Mouse (Mus musculus) Patski (cell line): ENCODE data around the gene Hesx1. TPM values are rescaled to one million over a fixed set of nuclear protein-coding genes. Genes with fewer than 3 reads are reported as not detected.

ENCODE experiments used
- ATAC-seq: fragments of 100-300 bp; one replicate; pipeline ENCODE4 v1.8.0; 2021
- CTCF ChIA-PET: fragments of 350-600 bp; sonication (Branson Sonifier 250); formaldehyde crosslinking; loops from one replicate; lab custom pipeline; 2022; ENCODE audit warnings: inconsistent platforms; lab: Charles Lee
- POLR2A ChIA-PET: fragments of 350-600 bp; sonication (Branson Sonifier 250); formaldehyde crosslinking; loops from one replicate; lab custom pipeline; 2022; ENCODE audit warnings: antibody characterized with exemption, inconsistent platforms; lab: Charles Lee
- DNase-seq: peaks from one replicate; pipeline ENCODE4 v3.0.0-alpha.2; 2011; ENCODE audit warnings: low read depth, low spot score
- H3K27me3 ChIP-seq: fragments of 371-371 bp; one replicate; pipeline ENCODE4 v1.5.1; 2021
- CTCF ChIP-seq: fragments of 100-300 bp; IDR thresholded peaks from one replicate; pipeline ENCODE4 v1.5.1; 2021
- in situ Hi-C: fragments of 300-500 bp; cut with MboI; formaldehyde crosslinking; loops from 3 replicates; pipeline ENCODE4 v1.11.1; 2018; ENCODE audit warnings: low pct_unique_long_range_greater_than_20kb, mixed read lengths
- polyA plus RNA-seq: library from polyadenylated mRNA; unstranded; gene quantifications from one replicate; pipeline ENCODE4 v1.2.3, GENCODE M21; 2021

Gene Hesx1
- polyA plus RNA-seq, 1 experiment from 2014 or later: not detected

DNA sequence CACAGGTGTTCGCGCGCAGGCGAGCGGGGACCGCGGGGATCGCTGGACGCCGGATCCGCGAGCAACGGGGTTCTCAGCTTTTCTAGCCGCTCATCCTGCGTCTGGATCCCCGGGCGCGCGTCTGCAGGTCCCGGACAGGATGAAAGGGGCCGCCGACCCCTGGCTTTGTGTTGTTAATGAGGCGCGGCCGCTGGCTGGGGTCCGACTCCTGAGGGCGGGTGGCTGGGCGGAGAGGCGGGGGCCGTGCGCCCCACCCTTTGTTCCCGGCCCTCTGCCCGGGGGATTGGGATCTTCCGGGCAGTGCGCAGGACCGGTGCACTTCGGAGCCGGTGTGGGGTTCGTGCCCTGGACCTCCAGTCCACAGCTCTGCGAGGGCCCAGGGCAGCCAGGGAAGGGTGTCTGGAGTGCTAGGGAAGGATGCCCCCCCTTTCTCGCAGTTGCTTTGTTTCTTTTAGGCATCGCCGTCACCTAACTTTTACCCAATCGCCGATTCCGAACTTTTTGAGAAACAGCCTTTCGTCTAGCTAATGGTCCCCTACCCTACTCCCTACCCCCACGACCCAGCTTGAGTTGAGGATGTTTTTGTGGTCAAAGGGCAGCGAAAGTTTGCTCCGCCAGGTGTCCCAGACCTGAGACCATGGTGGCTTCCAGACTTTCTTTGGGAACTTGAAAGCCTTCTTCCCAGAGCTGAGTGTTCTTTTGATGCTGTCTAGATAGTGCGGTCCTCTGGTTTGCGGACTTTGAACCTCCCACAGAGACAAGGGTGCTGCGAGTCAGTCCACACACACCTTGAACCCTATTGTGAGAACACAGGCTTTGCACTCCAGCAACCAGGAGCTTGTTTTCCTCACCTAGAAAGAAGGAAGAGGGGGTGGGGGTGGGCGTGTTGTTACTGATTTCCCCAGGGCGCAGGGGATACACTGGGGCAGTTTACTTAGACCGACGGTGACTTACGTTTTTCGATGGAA is 45.3 kb downstream of the Hesx1 start:
- CTCF ChIA-PET: interaction anchor here (0.9 to 1.8 kb wide), 6 partner anchors 8 to 62 kb away, joined by 3 to 6 read pairs (median 4); no protein-coding TSS in a partner anchor
- H3K27me3 ChIP-seq: no peaks in the 10 kb centered on the region
- ATAC-seq (peak; percentile 56), DNase-seq (no peak)
- no peak for TF ChIP-seq CTCF
- in situ Hi-C loops: loop anchor here (5.0 kb wide), 1 partner anchor 58 kb away; no protein-coding TSS in a partner anchor
- POLR2A ChIA-PET: interaction anchor here (0.7 kb wide), 1 partner anchor 15 kb away, joined by 3 read pairs; no protein-coding TSS in a partner anchor

DNA sequence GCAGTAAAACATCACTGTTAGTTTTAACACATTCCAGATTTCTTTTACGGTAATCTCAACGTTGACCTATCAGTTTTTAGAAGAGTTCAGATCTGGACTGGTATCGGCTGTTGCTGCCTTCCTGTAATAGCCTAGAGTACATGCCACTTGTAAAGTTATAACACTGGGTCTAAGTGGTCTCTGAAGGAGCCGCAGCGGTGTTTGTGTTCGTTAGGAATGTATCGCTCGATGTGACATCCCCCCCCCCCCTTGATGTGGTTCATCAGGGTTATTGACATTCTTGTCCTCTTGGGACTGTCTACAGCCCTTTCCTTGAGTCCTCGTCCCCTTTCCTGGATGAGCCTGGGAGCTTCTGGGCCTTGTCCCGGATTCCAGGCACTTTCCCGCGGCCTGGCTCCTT is 46.2 kb downstream of the Hesx1 start:
- CTCF ChIA-PET: interaction anchor here (1.4 to 1.8 kb wide), 3 partner anchors 9 to 56 kb away, joined by 4 to 6 read pairs (median 4); no protein-coding TSS in a partner anchor
- in situ Hi-C loops: no loop called here
- no peak for TF ChIP-seq CTCF
- POLR2A ChIA-PET: no interaction called here
- no peak for ATAC-seq
- no peaks in the 10 kb centered on the region for H3K27me3 ChIP-seq
- DNase-seq: no peak

DNA sequence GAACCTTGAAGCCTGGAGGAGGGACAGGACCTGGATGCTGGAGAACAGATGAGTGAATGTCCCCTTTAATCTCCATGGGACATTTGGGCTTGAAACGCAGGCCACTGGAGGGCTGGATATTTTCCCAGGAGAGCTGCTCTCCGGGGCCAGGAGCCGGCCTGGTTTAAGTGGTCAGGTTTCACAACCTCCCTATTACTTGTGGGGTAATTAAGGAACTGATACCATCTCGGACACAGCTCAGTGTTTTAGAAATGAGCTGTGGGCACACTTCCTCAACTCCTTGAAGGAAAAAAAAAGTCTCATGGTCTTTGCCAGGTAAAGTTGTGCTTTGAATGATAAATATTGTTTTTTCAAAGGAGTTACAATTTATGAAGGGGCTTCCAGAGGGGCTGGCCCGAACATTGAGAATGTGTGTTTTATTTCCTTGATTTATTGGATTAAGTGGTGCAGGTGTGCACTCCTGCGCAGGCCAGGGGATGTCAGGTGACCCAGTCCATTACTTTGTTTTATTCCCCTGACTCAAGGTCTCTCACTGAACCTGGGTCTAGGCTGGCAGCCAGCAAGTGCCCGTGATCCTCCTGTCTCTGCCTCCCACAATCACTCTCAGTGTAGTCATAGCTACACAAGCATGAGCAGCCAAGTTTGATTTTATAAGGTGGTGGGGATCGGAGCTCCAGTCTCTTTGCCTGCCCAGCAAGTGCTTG is 48.2 kb downstream of the Hesx1 start:
- ATAC-seq (no peak), DNase-seq (no peak)
- POLR2A ChIA-PET: no interaction called here
- in situ Hi-C loops: no loop called here
- no peaks in the 10 kb centered on the region for H3K27me3 ChIP-seq
- no peak for TF ChIP-seq CTCF
- CTCF ChIA-PET: interaction anchor here (2.7 to 3.0 kb wide), 2 partner anchors 12 to 55 kb away, joined by 8 to 11 read pairs; no protein-coding TSS in a partner anchor

DNA sequence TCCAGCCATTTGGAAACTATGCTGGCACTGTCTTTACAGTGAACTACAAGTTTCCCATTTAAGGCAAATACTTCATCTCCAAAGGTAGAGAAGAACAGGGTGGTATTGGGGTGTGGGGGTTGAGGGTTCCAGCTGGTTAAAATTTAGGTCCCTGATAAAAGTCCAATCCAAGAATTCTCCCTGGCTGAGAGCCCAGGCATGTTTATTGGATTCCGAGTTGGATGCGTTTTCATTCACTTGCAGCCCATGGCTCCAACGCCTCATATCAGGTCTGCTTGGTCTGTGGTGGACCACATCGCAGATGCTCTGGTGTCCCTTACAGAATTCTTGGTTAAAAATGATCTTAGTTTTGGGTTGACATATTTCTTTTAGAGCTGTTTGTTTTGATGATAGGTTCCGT is 49.2 kb downstream of the Hesx1 start:
- ATAC-seq: no peak
- in situ Hi-C loops: no loop called here
- ChIA-PET POLR2A (no interaction called here), CTCF (interaction anchor here (2.7 to 3.0 kb wide), 2 partner anchors 13 to 54 kb away, joined by 8 to 11 read pairs; no protein-coding TSS in a partner anchor)
- no peak for TF ChIP-seq CTCF
- DNase-seq: no peak
- H3K27me3 ChIP-seq: no peaks in the 10 kb centered on the region

DNA sequence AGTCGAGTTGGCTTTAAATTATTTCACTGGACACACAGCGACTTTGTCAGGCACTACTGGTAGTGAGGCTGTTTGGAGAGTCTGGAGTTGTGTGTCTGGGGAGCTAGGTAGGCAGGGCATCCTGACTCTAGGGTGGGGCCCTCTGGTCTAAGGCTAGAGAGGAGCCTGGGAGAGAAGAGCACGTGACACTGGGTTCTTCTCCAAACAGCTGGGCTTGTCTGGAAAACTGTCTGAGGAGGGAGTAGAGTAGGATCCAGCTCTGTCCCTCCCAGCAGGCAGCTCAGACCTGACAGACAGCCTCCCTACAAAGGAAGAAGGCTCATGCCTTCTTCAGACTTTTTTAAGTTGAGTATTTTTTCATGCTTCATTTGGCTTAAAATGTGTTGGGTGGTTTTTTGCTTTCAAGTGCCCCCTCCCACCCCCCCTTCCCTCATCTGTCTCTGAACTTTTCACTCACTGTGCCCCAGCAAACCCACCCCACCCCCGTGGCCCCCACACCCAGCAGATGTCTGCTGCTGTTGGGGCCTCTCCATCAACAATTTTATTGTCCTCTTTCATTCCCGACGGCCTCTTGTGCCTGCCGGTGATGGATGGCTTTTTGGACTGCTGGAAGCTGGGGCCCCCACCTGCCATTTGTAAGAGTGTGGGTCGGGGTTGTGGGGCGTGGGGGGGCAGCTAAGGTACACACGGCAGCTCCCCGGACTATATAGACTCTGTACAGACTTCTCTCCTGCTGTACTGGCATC is 50.2 kb downstream of the Hesx1 start:
- ChIA-PET CTCF (interaction anchor here (0.8 to 3.0 kb wide), 6 partner anchors 9 to 53 kb away, joined by 3 to 11 read pairs (median 5); no protein-coding TSS in a partner anchor), POLR2A (interaction anchor here (0.8 kb wide), 1 partner anchor 152 kb away, joined by 5 read pairs; no protein-coding TSS in a partner anchor)
- DNase-seq (no peak), ATAC-seq (no peak)
- in situ Hi-C loops: no loop called here
- no peak for TF ChIP-seq CTCF
- no peaks in the 10 kb centered on the region for H3K27me3 ChIP-seq

DNA sequence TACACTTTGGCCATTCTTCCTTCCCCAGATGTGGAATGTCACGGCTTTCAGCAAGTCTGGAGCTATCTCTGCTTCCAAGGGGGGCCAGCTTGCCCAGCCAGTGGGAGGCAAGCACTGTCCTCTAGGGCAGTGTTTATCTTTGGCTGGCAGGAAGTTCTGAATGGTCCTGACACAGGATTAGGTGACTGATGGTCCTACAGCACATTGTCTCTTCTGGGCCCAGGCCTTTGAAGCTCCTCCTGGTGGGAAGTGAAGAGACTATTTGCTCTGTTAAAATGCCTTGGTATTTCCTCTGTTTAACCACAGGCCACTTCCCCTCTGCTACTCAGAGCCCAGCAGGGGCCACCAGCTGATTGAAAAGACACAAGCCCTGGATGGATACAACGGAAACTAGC is 50.7 kb downstream of the Hesx1 start:
- ChIA-PET POLR2A (no interaction called here), CTCF (interaction anchor here (0.8 to 3.0 kb wide), 6 partner anchors 9 to 52 kb away, joined by 3 to 11 read pairs (median 5); no protein-coding TSS in a partner anchor)
- in situ Hi-C loops: no loop called here
- TF ChIP-seq CTCF: no peak
- H3K27me3 ChIP-seq: no peaks in the 10 kb centered on the region
- DNase-seq (no peak), ATAC-seq (peak; percentile 13)

DNA sequence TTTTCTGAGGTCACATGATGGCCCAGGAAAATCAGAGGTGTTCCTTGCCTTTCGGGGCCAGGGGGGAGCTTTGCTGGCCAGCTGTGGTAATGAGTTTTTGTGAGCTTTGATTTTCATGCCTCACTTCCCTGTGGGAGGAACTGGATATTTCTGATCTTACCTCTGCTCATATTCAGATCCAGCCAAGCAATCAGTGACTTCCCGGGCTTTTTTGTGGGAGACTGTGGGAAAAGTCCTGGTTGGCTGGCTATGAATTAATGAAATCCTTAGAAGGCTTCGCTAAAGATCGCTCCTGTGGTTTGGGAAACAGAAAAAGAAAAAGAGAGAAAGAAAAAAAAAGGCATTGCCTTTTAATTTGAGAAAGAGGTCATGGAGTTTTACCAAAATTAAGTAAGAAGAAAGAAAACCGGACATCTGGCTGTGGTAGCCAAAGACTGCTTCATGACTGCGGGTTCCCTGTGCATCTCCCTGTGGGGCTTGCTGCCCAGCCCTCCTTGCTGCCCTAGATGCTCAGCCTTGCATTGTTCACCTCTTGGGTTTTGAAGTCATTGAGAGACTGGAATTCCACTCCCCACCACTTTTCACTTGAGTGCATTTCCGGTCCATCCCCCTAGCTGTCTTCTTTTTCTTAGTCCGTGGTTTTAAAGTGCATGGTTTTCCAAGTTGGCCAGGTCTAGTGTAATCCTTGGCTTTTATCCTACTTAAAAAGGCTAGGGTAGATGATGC is 54.2 kb downstream of the Hesx1 start:
- peak; percentile 63 for ATAC-seq
- TF ChIP-seq CTCF: no peak
- DNase-seq: no peak

DNA sequence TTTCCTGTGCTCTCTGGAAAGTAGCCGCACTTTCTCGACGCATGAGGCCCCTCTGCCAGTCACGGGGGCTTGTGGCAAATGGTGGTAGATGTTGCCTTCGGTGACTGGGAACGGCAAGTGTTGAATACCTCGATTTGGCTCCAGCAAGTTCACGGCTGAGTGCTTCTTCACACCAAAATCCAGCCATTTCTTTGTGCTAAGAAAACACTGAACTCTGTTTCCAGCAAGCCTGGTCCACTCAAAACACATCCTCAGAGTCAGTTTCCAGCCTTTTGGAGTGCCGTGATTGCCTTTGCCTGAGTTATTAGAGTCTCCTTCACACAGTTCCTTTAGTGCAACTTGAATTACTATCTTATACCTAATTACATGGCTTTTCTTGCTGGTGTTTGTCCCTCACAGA is 55.8 kb downstream of the Hesx1 start:
- ChIA-PET CTCF (no interaction called here), POLR2A (no interaction called here)
- DNase-seq (no peak), ATAC-seq (no peak)
- in situ Hi-C loops: no loop called here
- no peak for TF ChIP-seq CTCF
- no peaks in the 10 kb centered on the region for H3K27me3 ChIP-seq

More for the DNA sequence above, 54.2 kb downstream of the Hesx1 start:
- no peaks in the 10 kb centered on the region for H3K27me3 ChIP-seq
- ChIA-PET POLR2A (interaction anchor here (0.6 kb wide), 1 partner anchor 10 kb away, joined by 3 read pairs; no protein-coding TSS in a partner anchor), CTCF (interaction anchor here (1.4 kb wide), 1 partner anchor 20 kb away, joined by 3 read pairs; no protein-coding TSS in a partner anchor)
- in situ Hi-C loops: no loop called here
